Mouse (Mus musculus) forebrain, embryonic 15.5 days (tissue): ENCODE measurements around the gene Olfr1386. TPM values are rescaled to one million over a fixed set of nuclear protein-coding genes. Genes with fewer than 3 reads are reported as not detected.
"Not testable (repeated sequence)": the region's sequence is repeated elsewhere in the genome, so short reads cannot be mapped to it uniquely, and the experiment has no call there.

ENCODE experiments used
- ATAC-seq: fragments of 200-750 bp; cut with Nextera tagmentation; replicated peaks from 2 replicates; pipeline ENCODE4 v1.8.0; 2017; ENCODE audit warnings: mild to moderate bottlenecking, moderate TSS enrichment, moderate library complexity
- H3K27ac ChIP-seq: fragments of 300-500 bp; sonication (generic); replicated peaks from 2 replicates; pipeline ENCODE4 v1.5.1; 2015; ENCODE audit warnings: mild to moderate bottlenecking, inconsistent platforms
- H3K27me3 ChIP-seq: fragments of 300-500 bp; sonication (generic); 2 replicates; pipeline ENCODE4 v1.6.1; 2015; ENCODE audit warnings: inconsistent platforms
- H3K36me3 ChIP-seq: fragments of 300-500 bp; sonication (generic); 2 replicates; pipeline ENCODE4 v1.6.1; 2015; ENCODE audit warnings: mild to moderate bottlenecking, inconsistent platforms
- H3K4me1 ChIP-seq: fragments of 300-500 bp; sonication (generic); 2 replicates; pipeline ENCODE4 v1.6.1; 2015; ENCODE audit warnings: inconsistent platforms
- H3K4me2 ChIP-seq: fragments of 300-500 bp; sonication (generic); replicated peaks from 2 replicates; pipeline ENCODE4 v1.6.1; 2015; ENCODE audit warnings: mild to moderate bottlenecking, inconsistent platforms
- H3K4me3 ChIP-seq: fragments of 300-500 bp; sonication (generic); 2 replicates; pipeline ENCODE4 v1.5.1; 2015; ENCODE audit warnings: mild to moderate bottlenecking, inconsistent platforms
- H3K9ac ChIP-seq: fragments of 300-500 bp; sonication (generic); replicated peaks from 2 replicates; pipeline ENCODE4 v1.6.1; 2015; ENCODE audit warnings: mild to moderate bottlenecking, inconsistent platforms
- H3K9me3 ChIP-seq: fragments of 300-500 bp; sonication (generic); 2 replicates; pipeline ENCODE4 v1.6.1; 2016; ENCODE audit warnings: inconsistent platforms
- WGBS: fragments of 180-500 bp; shearing (Covaris S2); methylation state at CpG from one replicate; pipeline ENCODE4 v1.1.7; 2015; ENCODE audit warnings: mixed read lengths; 5-methylcytosine and 5-hydroxymethylcytosine counted together
- polyA plus RNA-seq: library from polyadenylated mRNA; unstranded; fragments of >200 nt; fragmentation: Nextera tagmentation; extraction: Ambion mirVana; gene quantifications from 2 replicates; pipeline ENCODE4 v1.2.1, GENCODE M21; 2015

Olfr1386 gene
- not detected in 2 replicates for polyA plus RNA-seq

DNA sequence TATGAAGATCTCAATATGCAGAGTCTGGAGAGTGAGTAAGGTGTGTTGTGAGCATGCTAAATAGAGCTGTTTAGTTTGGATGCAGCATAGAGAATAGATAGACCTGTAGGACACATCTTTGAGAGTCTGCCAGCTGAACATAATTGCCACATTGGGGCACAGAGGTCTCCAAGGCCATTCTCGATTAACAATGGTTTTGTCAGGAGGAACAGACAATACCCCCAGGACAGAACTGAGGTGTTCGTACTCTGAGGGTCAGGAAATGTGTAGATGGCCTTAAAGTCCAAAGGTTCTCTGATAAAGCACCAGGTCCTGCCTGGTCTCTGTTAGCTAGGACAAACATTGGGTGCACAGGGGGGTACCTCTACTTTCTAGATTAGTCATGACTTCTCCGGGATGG lies at the start of gene Olfr1386:
TSS of gene Olfr1386 (plus strand) at position 301 of the 400 bp plus-strand sequence.
- H3K4me3 ChIP-seq, H3K9me3 ChIP-seq, H3K4me1 ChIP-seq, H3K27me3 ChIP-seq, H3K27ac ChIP-seq, H3K36me3 ChIP-seq, ATAC-seq, H3K4me2 ChIP-seq, H3K9ac ChIP-seq: not testable (repeated sequence)
- 84% methylated on average over 3 of the region's 3 CpGs for WGBS

DNA sequence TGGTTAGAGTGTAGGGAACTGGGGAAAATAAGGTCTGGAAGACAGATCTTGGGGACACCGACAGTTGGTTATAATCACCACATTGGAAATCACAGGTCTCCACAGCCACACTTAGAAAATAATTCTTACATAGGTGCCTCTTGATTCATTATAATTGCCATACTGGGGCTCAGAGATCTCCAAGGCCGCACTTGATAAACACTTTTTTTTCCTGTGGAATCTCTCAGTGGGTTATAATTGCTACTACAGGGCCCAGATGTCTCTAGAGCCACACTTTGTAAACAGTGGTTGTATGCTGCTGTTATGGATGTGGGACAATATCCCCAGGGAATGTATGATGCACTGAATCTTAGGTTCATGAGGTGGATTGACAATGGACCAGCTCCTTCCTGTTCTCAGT lies 42.1 kb upstream of the Olfr1386 start, which contains the start of gene Olfr1389:
TSS of gene Olfr1389 (plus strand) at position 301 of the 400 bp plus-strand sequence.
- 89% methylated on average over 2 of the region's 2 CpGs for WGBS
- no peak for ATAC-seq

DNA sequence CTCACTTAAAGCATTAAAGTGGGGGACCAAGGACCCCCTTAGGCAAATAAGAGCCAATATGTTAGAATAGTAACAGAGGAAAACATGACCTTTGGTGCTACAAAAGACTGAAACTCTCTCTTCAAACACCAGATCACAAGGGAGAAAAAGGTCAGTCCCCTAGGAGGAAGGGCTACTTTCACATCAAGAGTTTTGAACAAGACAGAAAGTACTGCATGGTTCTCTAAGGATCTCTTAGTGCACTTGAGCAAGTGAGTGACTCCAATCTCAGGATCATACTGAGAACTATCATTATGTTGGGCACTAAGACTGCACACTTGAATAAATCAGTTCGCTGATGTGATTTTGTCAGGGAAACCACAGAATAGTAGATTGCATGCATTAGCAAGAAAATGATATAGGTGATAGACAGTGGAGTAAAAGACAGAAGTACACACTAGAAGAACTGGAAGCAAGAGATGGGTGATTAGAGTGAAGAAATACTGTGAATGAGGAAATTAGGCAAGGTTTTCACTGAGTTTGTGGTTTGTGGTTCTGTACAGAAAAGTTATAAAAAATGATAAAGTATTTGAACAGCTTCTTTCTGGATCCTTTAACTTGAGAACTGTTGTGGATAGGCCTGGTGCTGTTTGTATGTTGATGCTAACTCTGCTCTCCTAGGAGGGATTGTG lies 39.5 kb upstream of the Olfr1386 start:
- no peaks in the 10 kb centered on the region for H3K9me3 ChIP-seq
- H3K27ac ChIP-seq = no peak overlapping the region
- no peak for ATAC-seq
- whole genome bisulfite sequencing = 79% methylated on average over 1 of the region's 1 CpGs
- H3K36me3 ChIP-seq = no peaks in the 10 kb centered on the region
- H3K9ac ChIP-seq = no peak overlapping the region
- no peak overlapping the region for H3K4me2 ChIP-seq
- H3K27me3 ChIP-seq = no peaks in the 10 kb centered on the region
- H3K4me3 ChIP-seq = no peak overlapping the region
- no peaks in the 10 kb centered on the region for H3K4me1 ChIP-seq

More for the DNA sequence above, 42.1 kb upstream of the Olfr1386 start, which contains the start of gene Olfr1389:
- Histone ChIP-seq H3K4me1 (no peaks in the 10 kb centered on the region), H3K9me3 (no peaks in the 10 kb centered on the region), H3K4me3 (no peak within 1 kb of the TSS), H3K4me2 (no peak within 1 kb of the TSS), H3K27me3 (no peaks in the 10 kb centered on the region), H3K9ac (no peak within 1 kb of the TSS), H3K36me3 (no peaks in the 10 kb centered on the region), H3K27ac (no peak within 1 kb of the TSS)

DNA sequence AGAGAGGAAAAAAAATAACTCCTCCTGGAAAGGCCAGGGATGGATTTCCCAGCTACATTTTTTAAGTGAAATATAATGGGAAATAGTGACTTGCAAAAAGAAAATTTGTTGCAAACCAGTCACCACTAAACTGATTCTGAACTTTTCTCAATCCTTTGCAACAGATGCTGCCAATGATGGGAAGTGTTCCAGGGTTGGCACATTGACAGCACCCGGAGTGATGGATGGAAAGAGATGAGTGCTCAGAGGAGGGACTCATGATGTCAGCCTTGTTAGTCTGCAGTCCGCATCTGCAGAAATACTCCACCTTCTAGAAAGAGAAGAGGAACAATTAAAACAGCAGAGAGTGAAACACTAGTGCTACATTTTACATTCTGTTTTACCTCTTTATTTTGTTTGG lies 35.2 kb upstream of the Olfr1386 start:
- no peak for ATAC-seq
- no peaks in the 10 kb centered on the region for H3K27me3 ChIP-seq
- H3K4me3 ChIP-seq = no peak overlapping the region
- no peaks in the 10 kb centered on the region for H3K36me3 ChIP-seq
- WGBS = 77% methylated on average over 2 of the region's 2 CpGs
- no peaks in the 10 kb centered on the region for H3K9me3 ChIP-seq
- H3K27ac ChIP-seq = no peak overlapping the region
- no peak overlapping the region for H3K9ac ChIP-seq
- no peaks in the 10 kb centered on the region for H3K4me1 ChIP-seq
- no peak overlapping the region for H3K4me2 ChIP-seq

GRCm38 (mm10) chr11:49436411-49436810 lies 28.4 kb upstream of the Olfr1386 start, which contains the start of gene Olfr1388:
Olfr1388 (plus strand) TSS chr11:49436624.
- H3K27ac ChIP-seq = no peak within 1 kb of the TSS
- WGBS = 49% methylated on average over 3 of the region's 3 CpGs

GRCm38 (mm10) chr11:49455043-49455442 lies 9.8 kb upstream of the Olfr1386 start, which contains the start of gene Olfr1387:
Olfr1387 (plus strand) TSS chr11:49455343.
- Histone ChIP-seq H3K4me2 (no peak within 1 kb of the TSS), H3K4me1 (no peaks in the 10 kb centered on the region), H3K27me3 (no peaks in the 10 kb centered on the region), H3K36me3 (no peaks in the 10 kb centered on the region), H3K9me3 (no peaks in the 10 kb centered on the region), H3K27ac (no peak within 1 kb of the TSS), H3K9ac (no peak within 1 kb of the TSS), H3K4me3 (no peak within 1 kb of the TSS)
- ATAC-seq = no peak
- 85% methylated on average over 1 of the region's 1 CpGs for WGBS

More at GRCm38 (mm10) chr11:49436411-49436810, 28.4 kb upstream of the Olfr1386 start, which contains the start of gene Olfr1388:
- H3K27me3 ChIP-seq = no peaks in the 10 kb centered on the region
- ATAC-seq = no peak
- no peak within 1 kb of the TSS for H3K9ac ChIP-seq
- no peaks in the 10 kb centered on the region for H3K4me1 ChIP-seq
- H3K4me3 ChIP-seq = no peak within 1 kb of the TSS
- no peaks in the 10 kb centered on the region for H3K36me3 ChIP-seq
- no peak within 1 kb of the TSS for H3K4me2 ChIP-seq
- no peaks in the 10 kb centered on the region for H3K9me3 ChIP-seq

- no peak for ATAC-seq
- H3K4me3 ChIP-seq = no peak overlapping the region
- H3K36me3 ChIP-seq = no peaks in the 10 kb centered on the region
- no peaks in the 10 kb centered on the region for H3K4me1 ChIP-seq
- H3K9ac ChIP-seq = no peak overlapping the region
- H3K27me3 ChIP-seq = no peaks in the 10 kb centered on the region
- H3K4me2 ChIP-seq = no peak overlapping the region
- 77% methylated on average over 4 of the region's 4 CpGs for WGBS
- H3K27ac ChIP-seq = no peak overlapping the region
- H3K9me3 ChIP-seq = no peaks in the 10 kb centered on the region
These were observed 21.1 kb downstream of the Olfr1386 start for GRCm38 (mm10) chr11:49485973-49486372.

DNA sequence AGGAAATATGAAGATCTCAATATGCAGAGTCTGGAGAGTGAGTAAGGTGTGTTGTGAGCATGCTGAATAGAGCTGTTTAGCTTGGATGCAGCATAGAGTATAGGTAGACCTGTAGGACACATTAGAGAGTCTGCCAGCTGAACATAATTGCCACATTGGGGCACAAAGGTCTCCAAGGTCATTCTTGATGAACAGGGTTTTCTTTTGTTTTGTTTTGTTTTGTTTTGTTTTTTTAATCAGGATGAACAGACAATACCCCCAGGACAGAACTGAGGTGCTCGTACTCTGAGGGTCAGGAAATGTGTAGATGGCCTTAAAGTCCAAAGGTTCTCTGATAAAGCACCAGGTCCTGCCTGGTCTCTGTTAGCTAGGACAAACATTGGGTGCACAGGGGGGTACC lies 23.9 kb downstream of the Olfr1386 start, which contains the start of gene Olfr1385:
TSS of gene Olfr1385 (plus strand) at position 301 of the 400 bp plus-strand sequence.
- 74% methylated on average over 1 of the region's 1 CpGs for WGBS
- H3K27me3 ChIP-seq, H3K9me3 ChIP-seq, H3K36me3 ChIP-seq, H3K27ac ChIP-seq, H3K4me2 ChIP-seq, ATAC-seq, H3K9ac ChIP-seq, H3K4me3 ChIP-seq, H3K4me1 ChIP-seq: not testable (repeated sequence)

DNA sequence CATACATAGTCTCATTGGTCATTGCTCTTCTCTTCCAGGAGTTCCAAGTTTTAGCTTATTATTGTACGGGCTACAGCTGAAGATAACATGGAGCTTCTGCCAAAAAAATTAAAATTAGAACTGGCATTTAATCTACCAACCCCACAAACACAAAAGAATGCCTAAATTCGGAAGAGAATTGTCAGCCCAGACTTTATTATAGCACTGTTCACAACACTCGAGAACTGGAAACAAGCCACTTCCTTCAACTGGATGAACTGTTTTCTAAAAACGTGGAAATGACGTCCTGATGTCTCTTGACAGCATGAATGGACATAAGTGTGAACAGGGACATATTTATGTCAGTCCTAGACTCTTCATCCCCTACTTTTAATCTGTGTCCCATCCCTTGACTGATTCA lies 53.2 kb downstream of the Olfr1386 start:
- H3K4me3 ChIP-seq = no peak overlapping the region
- H3K9ac ChIP-seq = no peak overlapping the region
- H3K9me3 ChIP-seq = no peaks in the 10 kb centered on the region
- no peaks in the 10 kb centered on the region for H3K36me3 ChIP-seq
- no peak for ATAC-seq
- no peaks in the 10 kb centered on the region for H3K27me3 ChIP-seq
- no peak overlapping the region for H3K27ac ChIP-seq
- WGBS = 72% methylated on average over 5 of the region's 5 CpGs
- H3K4me1 ChIP-seq = no peaks in the 10 kb centered on the region
- no peak overlapping the region for H3K4me2 ChIP-seq

GRCm38 (mm10) chr11:49519348-49519747 lies 54.5 kb downstream of the Olfr1386 start, which contains the start of gene Olfr1383:
Olfr1383 (plus strand) TSS chr11:49519648.
- Histone ChIP-seq H3K4me2 (no peak within 1 kb of the TSS), H3K4me1 (no peaks in the 10 kb centered on the region), H3K4me3 (no peak within 1 kb of the TSS), H3K36me3 (no peaks in the 10 kb centered on the region), H3K9ac (no peak within 1 kb of the TSS), H3K27ac (no peak within 1 kb of the TSS), H3K9me3 (no peaks in the 10 kb centered on the region), H3K27me3 (no peaks in the 10 kb centered on the region)
- ATAC-seq = no peak
